Mouse (Mus musculus): ENCODE measurements around the gene Arhgap22. TPM values are rescaled to one million over a fixed set of nuclear protein-coding genes. Genes with fewer than 3 reads are reported as not detected.

Arhgap22 gene
- total and polyA plus RNA-seq, 3 experiments, result 0.11 TPM; not detected in 2

GRCm38 (mm10) chr14:33185068-33185800, 28.6 kb upstream of the Arhgap22 start, which contains the start of gene Wdfy4:
Gene Wdfy4, minus strand, starts transcription at chr14:33185508.
- H3K9ac ChIP-seq (ENCODE audit: control insufficient read depth, low read depth, low read length, poor library complexity, severe bottlenecking), result peak within 1 kb of the TSS; percentile 86
- no peaks in the 10 kb centered on the region for H3K27me3 ChIP-seq (ENCODE audit: control insufficient read depth in 1 of 2, insufficient read depth in 2 of 2, low read length in 2 of 2)
- H3K27ac ChIP-seq (ENCODE audit: control insufficient read depth, low read depth, low read length), result peak within 1 kb of the TSS; percentile 72
- DNase-seq (ENCODE audit: low read depth, low spot score), result peak; percentile 92
- H3K9me3 ChIP-seq (replicated peaks; ENCODE audit: insufficient read depth, low read length), result no peaks in the 10 kb centered on the region
- H3K4me1 ChIP-seq (ENCODE audit: control insufficient read depth in 1 of 2, insufficient read depth in 2 of 2, low read length in 2 of 2), result peaks cover 0 to 13% of the 10 kb centered on the region in 2 experiments; a peak in 3 of 4 replicates
- H3K36me3 ChIP-seq (ENCODE audit: control insufficient read depth in 1 of 2, insufficient read depth in 2 of 2, low read length in 2 of 2), result peaks cover 0 to 2% of the 10 kb centered on the region in 2 experiments; a peak in 2 of 4 replicates
- H3K4me3 ChIP-seq (ENCODE audit: control insufficient read depth in 1 of 2, insufficient read depth in 1 of 2, low read depth in 2 of 2, low read length in 2 of 2), result peak within 1 kb of the TSS; percentile 91 to 93
- H3K79me2 ChIP-seq (ENCODE audit: control insufficient read depth, insufficient read depth, low read length, poor library complexity), result peaks cover 9% of the 10 kb centered on the region
- TF ChIP-seq E2F4 (IDR thresholded peaks at IDR 0.05; ENCODE audit: borderline replicate concordance, low read depth, low read length) (no peak), RCOR1 (IDR thresholded peaks at IDR 0.05; ENCODE audit: low read depth, low read length) (no peak), ZC3H11A (IDR thresholded peaks at IDR 0.05; ENCODE audit: low read depth, low read length) (no peak), ZMIZ1 (IDR thresholded peaks at IDR 0.05; ENCODE audit: low read depth, low read length) (no peak), CTCF (IDR thresholded peaks at IDR 0.05 in 2 of 3, conservative IDR thresholded peaks at IDR 0.05 in 1 of 3; ENCODE audit: control insufficient read depth in 1 of 3, insufficient read depth in 1 of 3, low read depth in 2 of 3, low read length in 3 of 3, poor library complexity in 1 of 3, severe bottlenecking in 1 of 3) (no peak), GABPA (IDR thresholded peaks at IDR 0.05; ENCODE audit: low read depth, low read length) (no peak), ELF1 (IDR thresholded peaks at IDR 0.05; ENCODE audit: low read depth, low read length) (peak; percentile 82; the same call in 1 of the 2 replicates), USF2 (IDR thresholded peaks at IDR 0.05; ENCODE audit: borderline replicate concordance in 1 of 2, insufficient read depth in 1 of 2, low read depth in 1 of 2, low read length in 2 of 2) (no peak), CHD1 (IDR thresholded peaks at IDR 0.05; ENCODE audit: low read depth, low read length) (no peak), MAZ (IDR thresholded peaks at IDR 0.05; ENCODE audit: low read depth, low read length) (no peak), ZKSCAN1 (IDR thresholded peaks at IDR 0.05; ENCODE audit: low read depth, low read length) (no peak), SMC3 (IDR thresholded peaks at IDR 0.05; ENCODE audit: low read depth, low read length) (no peak), MAX (IDR thresholded peaks at IDR 0.05; ENCODE audit: low read length) (no peak; the same call in 1 of the 2 replicates), JUND (IDR thresholded peaks at IDR 0.05; ENCODE audit: low read depth, low read length) (no peak), USF1 (IDR thresholded peaks at IDR 0.05; ENCODE audit: low read depth, low read length) (no peak; the same call in 1 of the 2 replicates), GATA1 (IDR thresholded peaks at IDR 0.05; ENCODE audit: low read depth, low read length) (no peak), HCFC1 (IDR thresholded peaks at IDR 0.05; ENCODE audit: low read depth, low read length) (peak; percentile 67), KAT2A (conservative IDR thresholded peaks at IDR 0.05; ENCODE audit: low read depth, low read length) (no peak), ZNF384 (IDR thresholded peaks at IDR 0.05; ENCODE audit: low read depth, low read length) (no peak), CHD2 (IDR thresholded peaks at IDR 0.05; ENCODE audit: low read length) (no peak), POLR2A (IDR thresholded peaks at IDR 0.05; ENCODE audit: control insufficient read depth in 1 of 2, insufficient read depth in 1 of 2, low read depth in 1 of 2, low read length in 2 of 2, poor library complexity in 1 of 2) (peak; percentile 63 to 87; a peak in 3 of 4 replicates), EP300 (IDR thresholded peaks at IDR 0.05; ENCODE audit: low read depth in 1 of 2, low read length in 2 of 2) (no peak), MEF2A (IDR thresholded peaks at IDR 0.05; ENCODE audit: extremely low read depth, insufficient replicate concordance, low read depth, low read length, poor library complexity, severe bottlenecking) (no peak), UBTF (IDR thresholded peaks at IDR 0.05; ENCODE audit: borderline replicate concordance, insufficient read depth, low read depth, low read length) (no peak), MAFK (IDR thresholded peaks at IDR 0.05; ENCODE audit: borderline replicate concordance, low read depth, low read length) (no peak), TCF12 (IDR thresholded peaks at IDR 0.05; ENCODE audit: low read depth, low read length) (no peak), SIN3A (IDR thresholded peaks at IDR 0.05; ENCODE audit: low read length) (peak; percentile 78), NRF1 (IDR thresholded peaks at IDR 0.05; ENCODE audit: insufficient read depth, low read depth, low read length, poor library complexity, severe bottlenecking) (no peak), POLR2AphosphoS5 (IDR thresholded peaks at IDR 0.05; ENCODE audit: borderline replicate concordance, low read depth, low read length) (0 out of 2 replicates have a peak, but pooled peaks have one; percentile 71), MYB (IDR thresholded peaks at IDR 0.05; ENCODE audit: low read depth, low read length) (no peak), ETS1 (IDR thresholded peaks at IDR 0.05; ENCODE audit: low read depth, low read length) (no peak; the same call in 1 of the 2 replicates), BHLHE40 (IDR thresholded peaks at IDR 0.05; ENCODE audit: borderline replicate concordance, low read depth, low read length) (no peak), MXI1 (IDR thresholded peaks at IDR 0.05; ENCODE audit: low read depth, low read length) (peak; percentile 34; the same call in 1 of the 2 replicates), NELFE (IDR thresholded peaks at IDR 0.05; ENCODE audit: low read depth, low read length) (peak; percentile 74), MYC (IDR thresholded peaks at IDR 0.05; ENCODE audit: low read depth, low read length) (peak; percentile 58), RAD21 (IDR thresholded peaks at IDR 0.05; ENCODE audit: low read depth, low read length) (no peak)

All from MEL (cell line).